Mouse (Mus musculus) myocyte (in vitro differentiated cells): Measurements from ENCODE around the gene Tmem69.

ENCODE experiments used
- TCF12 ChIP-seq: IDR thresholded peaks from one replicate; pipeline ENCODE4 v1.6.1; 2011; ENCODE audit warnings: mild to moderate bottlenecking, control low read depth; ENCODE audit not compliant: poor library complexity, insufficient read depth, severe bottlenecking
- USF1 ChIP-seq: IDR thresholded peaks from one replicate; pipeline ENCODE4 v1.6.1; 2011; ENCODE audit warnings: low read depth, mild to moderate bottlenecking, control low read depth, moderate library complexity

GRCm38 (mm10) chr4:116596379-116596778 is 40.6 kb upstream of the Tmem69 start, which contains the start of gene Ccdc17:
- TF ChIP-seq TCF12, result no peak
- TF ChIP-seq USF1, result no peak
